Mouse (Mus musculus): ENCODE results near the gene Prpf8.

Prpf8 gene

DNA sequence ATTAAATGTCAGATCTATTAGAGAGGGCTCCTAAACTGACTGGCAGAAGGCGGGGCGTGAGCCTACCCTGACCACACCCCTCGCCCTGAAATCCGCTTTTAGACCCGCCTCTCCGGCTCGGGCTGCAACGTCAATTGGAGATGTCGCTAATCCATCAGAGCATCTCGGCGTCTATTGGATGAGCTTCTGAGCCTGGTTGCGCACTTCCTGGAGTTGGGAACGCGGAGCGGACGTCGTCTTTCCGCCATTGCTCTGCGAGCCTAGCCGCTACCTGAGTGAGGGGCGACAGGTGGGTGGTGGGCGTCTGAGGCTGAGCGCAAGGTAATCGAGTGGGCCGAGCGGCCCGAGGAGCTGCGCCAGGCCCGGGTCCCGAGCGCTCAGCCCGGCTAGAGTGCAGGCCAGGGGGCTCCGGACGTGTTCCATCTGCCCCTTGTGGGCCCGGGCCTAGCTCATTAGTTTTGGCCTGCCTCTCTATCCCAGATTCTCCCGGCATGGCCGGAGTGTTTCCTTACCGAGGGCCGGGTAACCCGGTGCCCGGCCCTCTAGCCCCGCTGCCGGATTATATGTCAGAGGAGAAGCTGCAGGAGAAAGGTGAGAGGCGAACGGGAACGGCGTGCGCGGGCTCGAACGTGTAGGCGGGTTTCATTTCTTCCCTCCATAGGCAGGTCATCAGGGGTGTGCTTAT, at the start of gene Prpf8:
Gene Prpf8, plus strand, starts transcription at position 216 of the 685 bp plus-strand sequence.
- TF ChIP-seq GATA4 (IDR thresholded peaks at IDR 0.05; ENCODE audit: insufficient replicate concordance, low read length): no peak

GRCm38 (mm10) chr11:75438194-75438593, 48.4 kb upstream of the Prpf8 start:
- no peak for TF ChIP-seq GATA4 (IDR thresholded peaks at IDR 0.05; ENCODE audit: insufficient replicate concordance, low read length)

- no peak for TF ChIP-seq GATA4 (IDR thresholded peaks at IDR 0.05; ENCODE audit: insufficient replicate concordance, low read length)
These were observed 47.8 kb upstream of the Prpf8 start for GRCm38 (mm10) chr11:75438804-75439203.

DNA sequence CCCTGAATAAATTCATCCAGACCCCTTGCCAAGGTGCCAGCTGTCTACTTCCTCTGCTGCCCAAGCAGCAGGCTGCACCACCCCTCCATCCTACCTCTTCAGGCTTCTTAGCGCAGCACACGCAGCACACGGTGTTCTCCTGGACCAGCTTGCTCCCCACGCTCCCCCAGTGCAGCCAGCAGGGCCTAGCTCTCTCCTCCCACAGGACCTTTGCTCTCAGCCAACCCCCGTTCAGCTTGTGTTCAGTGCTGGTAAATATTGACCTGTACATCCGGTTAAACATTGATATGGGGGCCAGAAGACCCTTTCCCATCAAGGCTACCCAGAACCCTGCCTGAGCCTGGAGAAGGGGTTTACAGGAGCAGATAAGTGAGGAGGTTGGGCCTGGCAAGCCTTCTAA, 47.3 kb upstream of the Prpf8 start, which contains the start of gene Serpinf2:
Gene Serpinf2, minus strand, starts transcription at position 229 of the 400 bp plus-strand sequence.
- no peak for TF ChIP-seq GATA4 (IDR thresholded peaks at IDR 0.05; ENCODE audit: insufficient replicate concordance, low read length)

DNA sequence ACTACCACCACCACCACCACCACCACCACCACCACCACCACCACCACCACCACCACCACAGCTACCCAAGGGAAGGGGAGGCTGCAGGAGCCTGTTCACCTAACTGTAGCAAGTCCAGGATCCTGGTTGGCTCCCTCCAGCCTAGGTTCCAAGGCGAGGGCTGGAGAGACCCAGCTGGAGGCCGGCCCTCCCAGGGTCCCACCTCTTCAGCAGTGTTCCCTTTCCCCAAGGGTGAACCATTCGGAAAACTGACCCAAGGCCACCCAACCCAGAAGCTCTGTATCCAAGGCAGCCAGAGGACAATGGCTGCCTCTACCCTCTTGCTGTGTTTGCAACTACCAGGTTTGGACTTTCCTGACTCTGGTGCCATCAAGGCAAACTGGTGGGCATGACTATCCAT, 46.7 kb upstream of the Prpf8 start:
- no peak for TF ChIP-seq GATA4 (IDR thresholded peaks at IDR 0.05; ENCODE audit: insufficient replicate concordance, low read length)

- TF ChIP-seq GATA4 (IDR thresholded peaks at IDR 0.05; ENCODE audit: insufficient replicate concordance, low read length): no peak
These were observed 45.6 kb upstream of the Prpf8 start for GRCm38 (mm10) chr11:75441034-75441433.

DNA sequence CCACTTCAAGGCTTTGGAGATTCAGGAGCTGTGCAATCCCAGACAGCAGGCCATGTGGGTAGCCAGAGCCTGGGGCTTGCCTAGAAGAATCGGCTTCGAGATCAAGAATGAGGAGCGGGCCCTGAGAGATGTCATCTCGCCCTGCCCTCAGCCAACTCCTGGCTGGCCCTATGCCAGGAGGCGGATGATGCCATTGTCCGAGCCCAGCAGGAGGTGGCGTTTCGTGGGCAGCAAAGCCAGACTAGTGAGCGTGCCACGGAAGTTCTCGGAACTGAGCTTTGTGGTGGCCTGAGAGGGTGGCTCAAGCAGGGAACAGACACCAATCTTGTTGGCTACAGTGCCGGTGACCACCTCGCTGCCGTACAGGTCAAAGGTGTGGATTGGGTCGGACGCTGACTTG, 45.0 kb upstream of the Prpf8 start:
- no peak for TF ChIP-seq GATA4 (IDR thresholded peaks at IDR 0.05; ENCODE audit: insufficient replicate concordance, low read length)

GRCm38 (mm10) chr11:75443711-75444110, 42.9 kb upstream of the Prpf8 start:
- no peak for TF ChIP-seq GATA4 (IDR thresholded peaks at IDR 0.05; ENCODE audit: insufficient replicate concordance, low read length)

DNA sequence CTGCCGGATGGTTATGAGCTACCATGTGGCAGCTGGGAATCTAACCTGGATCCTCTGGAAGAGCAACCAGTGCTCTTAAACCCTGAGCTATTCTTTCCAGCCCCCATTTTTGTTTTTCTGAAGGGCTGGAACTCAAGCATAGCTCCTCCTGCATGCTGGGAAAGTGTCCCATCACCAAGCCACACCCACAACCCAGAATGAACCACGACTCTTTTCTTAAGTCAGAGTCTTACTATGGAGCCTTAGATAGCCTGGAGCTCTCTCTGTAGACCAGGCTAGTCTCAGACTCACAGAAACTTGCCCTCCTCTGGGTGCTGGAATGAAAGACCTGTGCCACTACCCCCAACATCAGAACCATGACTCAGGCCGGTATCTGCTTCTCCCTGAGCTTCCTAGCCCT, 38.0 kb upstream of the Prpf8 start:
- TF ChIP-seq GATA4 (IDR thresholded peaks at IDR 0.05; ENCODE audit: insufficient replicate concordance, low read length): no peak

GRCm38 (mm10) chr11:75449695-75450094, 36.9 kb upstream of the Prpf8 start:
- TF ChIP-seq GATA4 (IDR thresholded peaks at IDR 0.05; ENCODE audit: insufficient replicate concordance, low read length): no peak

GRCm38 (mm10) chr11:75450304-75450908, 36.2 kb upstream of the Prpf8 start:
- no peak for TF ChIP-seq GATA4 (IDR thresholded peaks at IDR 0.05; ENCODE audit: insufficient replicate concordance, low read length)

DNA sequence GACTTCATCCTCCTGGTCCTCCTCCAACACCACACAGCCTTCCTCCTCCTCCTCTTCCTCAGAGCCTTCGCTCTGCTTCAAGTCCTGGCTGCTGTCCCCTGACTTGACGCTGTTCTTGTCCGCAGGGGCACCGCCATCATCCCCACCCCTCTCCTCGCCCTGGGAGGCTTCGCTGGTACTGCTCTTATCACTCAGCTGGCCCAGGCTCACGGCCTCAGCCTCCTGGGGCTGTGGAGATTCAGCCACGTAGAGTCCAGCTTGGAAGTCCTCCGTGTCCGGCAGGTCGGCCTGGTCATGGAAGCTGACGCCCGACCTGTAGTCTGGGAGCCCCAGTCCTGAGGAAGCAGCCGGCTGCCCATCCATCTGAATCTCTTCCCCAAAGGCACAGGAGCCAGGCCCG, 35.7 kb upstream of the Prpf8 start:
- no peak for TF ChIP-seq GATA4 (IDR thresholded peaks at IDR 0.05; ENCODE audit: insufficient replicate concordance, low read length)

- TF ChIP-seq GATA4 (IDR thresholded peaks at IDR 0.05; ENCODE audit: insufficient replicate concordance, low read length): no peak
These were observed 34.5 kb upstream of the Prpf8 start for GRCm38 (mm10) chr11:75452081-75452480.

DNA sequence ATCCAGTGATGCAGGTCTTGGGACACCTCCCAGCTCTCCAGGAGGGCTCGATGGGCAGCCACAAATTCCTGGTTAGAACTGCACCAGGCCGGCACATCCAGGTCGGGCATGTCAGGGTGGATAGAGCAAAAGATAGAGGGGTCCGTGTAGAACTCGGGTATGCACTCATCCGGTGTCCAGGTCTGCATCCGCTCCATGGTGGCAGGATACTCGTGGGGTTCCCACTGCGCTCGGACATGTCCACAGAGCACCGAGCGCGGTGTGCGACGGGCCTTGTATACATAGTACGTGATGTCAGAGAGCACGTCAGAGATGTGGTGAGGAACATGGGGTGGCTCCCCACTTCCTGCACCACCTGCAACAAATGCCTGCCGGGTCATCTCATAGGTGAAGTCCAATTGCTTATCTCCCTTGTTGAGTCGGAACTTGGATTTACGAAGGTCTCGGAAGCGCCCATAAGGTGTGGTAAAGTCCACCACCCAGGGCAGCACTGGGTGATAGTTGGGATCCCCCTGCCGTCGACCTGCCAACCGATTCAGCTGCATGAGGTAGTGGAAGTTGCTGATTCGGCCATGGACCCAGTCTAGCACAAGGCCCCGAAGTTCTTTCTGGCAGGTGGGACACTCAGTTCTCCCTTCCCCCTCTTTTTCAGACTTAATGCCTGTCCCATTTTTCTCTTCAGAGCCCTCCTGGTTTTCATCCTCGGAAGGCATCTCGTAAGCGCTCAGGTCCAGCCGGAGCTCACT, 33.6 kb upstream of the Prpf8 start:
- no peak for TF ChIP-seq GATA4 (IDR thresholded peaks at IDR 0.05; ENCODE audit: insufficient replicate concordance, low read length)

DNA sequence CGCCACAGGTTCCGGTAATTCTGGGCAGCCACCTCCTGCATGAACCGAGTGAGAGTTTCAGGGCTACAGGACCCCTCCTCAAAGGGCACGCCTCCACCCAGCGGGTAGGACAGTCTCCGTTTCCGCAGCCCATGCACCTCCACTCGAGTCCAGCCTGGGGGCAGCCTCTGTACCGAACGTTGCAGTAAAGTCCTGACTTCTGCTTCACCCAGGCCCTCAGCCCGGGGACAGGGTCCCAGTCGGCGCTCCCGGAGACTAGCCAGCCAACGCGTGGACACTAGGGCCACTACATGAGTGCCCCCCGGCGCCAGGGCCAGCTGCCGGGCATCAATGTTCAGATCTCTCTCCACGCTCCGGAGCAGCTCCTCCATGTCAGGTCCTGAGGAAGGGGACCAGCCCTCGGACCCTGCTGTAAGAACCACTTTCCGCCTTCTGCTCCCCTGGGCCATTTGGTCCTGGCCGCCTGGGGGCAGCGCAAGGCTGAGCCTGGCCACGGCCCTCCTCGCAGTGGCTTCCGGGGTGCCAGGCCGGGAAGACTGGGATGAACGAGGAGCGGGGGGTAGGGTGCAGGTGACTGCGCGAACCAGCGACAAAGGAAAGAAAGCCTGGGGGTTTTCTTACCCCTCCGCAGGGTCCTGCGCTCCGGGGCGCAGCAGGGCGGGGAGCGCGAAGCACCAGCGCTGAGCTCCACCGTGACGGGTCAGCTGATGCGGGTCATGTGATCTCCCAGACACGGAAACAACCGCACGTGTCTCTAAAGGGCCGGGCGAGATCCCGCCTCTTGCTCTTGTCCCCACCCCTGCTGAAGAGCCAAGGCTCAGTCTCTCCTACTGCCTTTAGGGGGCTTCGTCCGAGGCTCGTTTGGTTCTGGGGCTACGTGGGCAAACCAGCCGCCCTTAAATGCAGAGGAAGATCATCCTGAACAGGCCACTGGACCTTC, 32.4 kb upstream of the Prpf8 start, which contains the start of gene Wdr81:
Gene Wdr81, minus strand, starts transcription at position 727 of the 940 bp plus-strand sequence.
- no peak for TF ChIP-seq GATA4 (IDR thresholded peaks at IDR 0.05; ENCODE audit: insufficient replicate concordance, low read length)

Data from liver, adult (tissue).